Mouse (Mus musculus) adrenal gland (tissue): ENCODE results near the gene Camta1.

ENCODE experiments used
- intact Hi-C: fragments of 180-260 bp; cut with DNase I; formaldehyde crosslinking; loops from one replicate; pipeline ENCODE4 v1.15.1; 2025

Camta1 gene

GRCm38 (mm10) chr4:151105886-151106285, 755.8 kb downstream of the Camta1 start:
- intact Hi-C loops = no loop called here

GRCm38 (mm10) chr4:151104147-151104546, 757.5 kb downstream of the Camta1 start:
- intact Hi-C loops = no loop called here

DNA sequence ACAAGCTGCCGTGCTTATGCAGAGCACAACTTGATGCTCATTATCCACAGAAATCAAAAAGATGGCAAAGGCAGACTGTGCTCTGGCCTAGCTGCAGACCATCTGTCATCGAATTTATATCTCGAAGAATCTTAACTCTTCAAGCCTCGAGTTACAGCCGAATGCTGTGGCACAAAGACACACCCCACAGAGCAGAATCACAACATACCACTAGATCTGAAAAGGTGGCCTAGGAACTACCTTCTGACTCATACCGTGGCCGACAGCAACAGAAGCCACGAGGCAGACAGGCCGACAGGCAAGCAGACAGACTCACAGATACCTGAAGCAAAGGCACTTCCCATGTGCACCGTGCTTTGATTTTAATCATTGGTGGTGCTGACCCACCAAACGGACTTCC, 758.0 kb downstream of the Camta1 start:
- intact Hi-C loops = no loop called here

DNA sequence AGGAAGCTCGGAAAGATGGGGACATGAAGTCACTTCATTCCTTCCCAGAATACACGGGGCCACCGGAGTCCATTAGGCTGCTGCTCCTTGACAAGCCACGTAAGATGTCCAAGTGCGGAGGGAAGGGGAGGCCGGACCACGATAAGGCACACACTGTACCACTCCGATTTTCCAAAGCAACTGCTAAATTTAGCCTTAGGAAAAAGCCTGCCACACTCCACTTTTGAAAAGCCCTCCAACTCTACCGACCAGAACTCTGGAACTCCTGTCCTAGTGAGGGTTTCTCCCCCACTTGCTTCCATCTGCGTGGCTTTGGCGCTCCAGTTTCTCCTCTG, 764.6 kb downstream of the Camta1 start:
- intact Hi-C loops = no loop called here

DNA sequence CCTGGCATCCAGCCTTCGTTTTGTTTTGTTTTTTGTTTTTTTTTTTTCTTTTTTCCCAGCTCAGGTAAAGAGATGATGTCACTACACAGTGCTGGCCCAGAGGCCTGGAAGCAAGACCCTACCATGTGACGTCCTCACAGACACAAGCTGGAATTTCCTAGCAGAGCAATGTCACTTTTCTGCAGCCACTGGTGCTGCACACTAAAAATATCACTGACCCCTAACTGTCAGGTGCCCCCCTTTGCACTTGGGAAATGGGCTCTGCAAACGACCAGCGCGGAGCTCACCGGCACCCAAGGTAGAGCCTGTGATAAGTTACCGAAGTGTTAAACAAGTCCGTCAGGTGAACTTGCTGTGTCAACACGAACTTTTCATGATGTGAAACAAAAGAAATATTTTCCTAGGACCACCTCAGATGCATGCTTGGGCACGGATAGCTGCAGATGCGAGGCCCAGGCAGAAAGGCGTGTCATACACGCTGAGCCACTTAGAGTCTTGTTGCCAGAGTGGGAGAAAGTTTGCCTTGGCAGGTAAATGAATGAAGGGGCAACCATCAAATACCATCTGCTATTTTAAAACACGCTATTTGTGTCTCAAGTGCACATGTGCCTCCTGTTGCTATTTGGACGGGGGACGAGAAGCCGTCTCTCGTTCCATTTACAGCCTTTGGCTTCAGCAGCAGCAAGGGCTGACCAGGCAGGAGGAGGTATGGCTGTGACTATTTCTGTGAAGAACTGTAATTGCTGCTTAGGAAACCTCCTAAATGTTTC, 765.2 kb downstream of the Camta1 start:
- intact Hi-C loops = no loop called here

- intact Hi-C loops = no loop called here
Observed at GRCm38 (mm10) chr4:151095207-151095606, 766.5 kb downstream of the Camta1 start.

- intact Hi-C loops = no loop called here
Observed at GRCm38 (mm10) chr4:151089270-151089669, 772.4 kb downstream of the Camta1 start, which contains the start of gene Gm13090. Gene Gm13090 (plus strand): TSS chr4:151089570.

GRCm38 (mm10) chr4:151088819-151089218, 772.9 kb downstream of the Camta1 start:
- intact Hi-C loops = no loop called here

- intact Hi-C loops = no loop called here
Observed at GRCm38 (mm10) chr4:151087358-151087757, 774.3 kb downstream of the Camta1 start.

GRCm38 (mm10) chr4:151083027-151083426, 778.6 kb downstream of the Camta1 start:
- intact Hi-C loops = loop anchor here (5.0 kb wide), 1 partner anchor 764 kb away; no protein-coding TSS in a partner anchor

DNA sequence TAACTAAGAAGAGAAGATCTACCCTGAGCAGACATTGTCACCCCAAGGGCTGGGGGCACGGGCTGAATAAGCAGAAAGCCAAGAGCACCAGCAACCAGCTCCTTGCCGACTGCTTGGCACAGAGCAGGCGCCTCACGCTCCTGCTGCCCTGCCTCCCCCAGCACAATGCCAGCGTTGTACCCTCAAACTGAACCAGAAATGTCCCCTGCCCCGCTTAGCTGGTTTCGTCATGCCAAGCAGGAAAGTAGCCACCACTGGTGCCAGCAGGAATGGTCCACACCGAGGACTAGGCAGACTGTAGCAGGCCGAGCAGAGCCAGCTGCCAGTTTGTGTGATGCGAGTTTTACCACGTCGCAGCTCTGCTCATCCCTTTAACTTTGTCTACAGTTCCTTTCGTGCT, 779.7 kb downstream of the Camta1 start:
- intact Hi-C loops = loop anchor here (5.0 kb wide), 1 partner anchor 765 kb away; no protein-coding TSS in a partner anchor

DNA sequence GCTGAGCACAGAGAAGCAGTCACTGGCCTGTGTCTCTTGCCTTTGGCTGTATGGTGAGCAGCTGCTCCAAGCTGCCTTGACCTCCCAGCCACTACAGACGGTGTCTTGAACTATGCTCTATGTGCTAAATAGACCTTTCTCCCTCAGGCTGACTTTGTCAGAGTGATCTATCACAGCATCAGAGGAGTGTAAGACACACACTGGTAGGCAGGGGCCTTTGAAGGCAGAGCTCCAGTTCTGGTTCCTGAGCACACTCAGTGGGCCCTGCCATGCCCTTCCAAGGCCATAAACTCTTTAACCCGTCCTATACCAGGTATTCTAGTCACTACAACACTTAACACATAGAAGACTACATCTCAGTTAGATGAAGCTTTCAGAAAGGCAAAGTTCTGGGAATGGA, 780.3 kb downstream of the Camta1 start:
- intact Hi-C loops = loop anchor here (5.0 kb wide), 1 partner anchor 766 kb away; no protein-coding TSS in a partner anchor

GRCm38 (mm10) chr4:151074817-151075216, 786.9 kb downstream of the Camta1 start:
- intact Hi-C loops = no loop called here

DNA sequence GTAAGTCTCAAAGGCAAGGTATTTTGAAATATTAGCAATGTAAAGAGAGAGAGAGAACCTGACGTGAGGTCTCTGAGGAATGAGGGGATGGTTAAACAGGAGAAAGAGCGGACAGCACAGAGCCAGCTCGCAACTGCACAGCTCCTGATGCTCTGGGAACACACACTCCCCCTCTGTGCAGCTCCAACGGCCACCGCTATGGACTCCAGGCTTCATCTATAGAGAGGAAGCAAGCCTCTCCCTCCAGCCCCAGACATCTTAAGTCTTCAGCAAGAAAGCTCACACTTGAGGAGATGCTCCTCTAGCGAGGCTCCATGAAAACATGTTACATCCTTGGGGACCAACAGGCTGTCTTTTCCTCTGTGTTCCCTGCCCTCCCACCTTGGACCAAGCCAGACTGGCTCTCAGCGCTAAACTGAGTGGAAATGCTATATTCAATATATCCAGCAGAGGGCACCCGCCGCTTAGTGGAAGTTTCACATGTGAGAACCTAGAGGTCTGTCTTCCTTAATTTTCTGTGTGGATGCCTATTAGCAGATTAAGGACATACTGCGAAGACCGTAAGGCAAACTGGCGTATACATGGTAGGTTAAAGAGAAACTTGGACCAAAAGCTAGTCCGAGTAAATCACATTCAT, 788.5 kb downstream of the Camta1 start:
- intact Hi-C loops = loop anchor here (1.0 kb wide), 1 partner anchor 68 kb away; no protein-coding TSS in a partner anchor

- intact Hi-C loops = no loop called here
Observed at GRCm38 (mm10) chr4:151070962-151071361, 790.7 kb downstream of the Camta1 start.

GRCm38 (mm10) chr4:151068751-151069150, 792.9 kb downstream of the Camta1 start:
- intact Hi-C loops = no loop called here

DNA sequence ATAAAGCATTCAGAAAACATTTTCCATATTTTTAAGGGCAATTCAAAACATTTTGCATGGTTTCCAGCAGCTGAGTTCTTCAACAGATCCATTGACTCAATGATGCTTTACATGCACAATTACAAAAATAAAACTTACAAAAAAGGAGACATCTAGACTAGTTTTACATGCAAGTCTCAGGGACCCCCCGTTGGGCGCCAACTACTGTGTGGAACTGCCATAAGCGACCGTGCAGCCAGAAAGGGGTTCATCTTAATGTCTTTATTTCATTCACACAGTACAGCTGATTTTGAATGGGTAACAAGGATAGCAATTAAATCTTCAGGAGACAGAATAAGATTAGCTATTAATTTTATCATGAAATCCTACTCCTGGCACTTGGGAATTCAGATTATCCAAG, 802.1 kb downstream of the Camta1 start:
- intact Hi-C loops = no loop called here

- intact Hi-C loops = no loop called here
Observed at GRCm38 (mm10) chr4:151058634-151059033, 803.0 kb downstream of the Camta1 start.

GRCm38 (mm10) chr4:151057347-151058321, 804.0 kb downstream of the Camta1 start, which contains the start of gene Vamp3:
Gene Vamp3 (minus strand): TSS chr4:151057963.
- intact Hi-C loops = no loop called here

DNA sequence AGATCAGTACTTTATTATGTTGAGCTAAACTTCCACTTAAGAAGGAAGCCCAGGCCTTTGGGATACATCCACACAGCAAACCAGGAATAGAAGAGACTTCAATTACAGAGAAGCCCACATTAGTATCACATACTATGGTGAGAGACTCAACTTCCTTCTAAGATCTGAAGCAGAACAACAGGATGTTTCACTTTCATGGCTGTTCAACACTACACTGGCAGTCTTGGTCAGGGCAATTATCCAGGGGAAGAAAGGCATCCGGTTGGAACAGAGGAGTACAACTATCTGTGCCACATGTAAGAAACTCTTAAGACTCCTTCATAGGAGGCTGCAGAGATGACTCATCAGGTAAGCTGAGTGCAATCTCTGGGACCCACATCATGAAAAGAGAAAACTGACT, 810.5 kb downstream of the Camta1 start:
- intact Hi-C loops = no loop called here

DNA sequence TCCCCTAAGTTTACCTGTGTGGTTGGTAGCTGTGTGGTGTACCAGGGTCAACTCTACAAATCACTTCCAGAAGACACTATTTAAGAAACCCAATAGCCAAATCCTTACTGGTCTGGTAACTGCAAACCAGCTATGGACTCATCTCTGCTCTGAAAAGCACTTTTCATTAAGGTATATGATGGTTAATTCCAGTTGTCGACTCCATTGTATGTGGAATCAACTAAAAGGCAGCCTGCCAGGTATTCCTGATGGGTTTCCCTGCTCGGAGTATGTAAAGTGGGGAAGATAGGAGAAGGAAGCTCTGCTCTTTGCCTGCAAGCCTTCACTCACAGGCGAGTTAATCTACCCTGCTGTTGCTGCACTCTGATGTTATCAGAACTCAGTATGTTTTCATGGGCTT, 815.2 kb downstream of the Camta1 start:
- intact Hi-C loops = no loop called here
